Mouse (Mus musculus): ENCODE data around the gene Ppp1r13b.

GRCm38 (mm10) chr12:111794526-111795179 is 113.3 kb downstream of the Ppp1r13b start:
- TF ChIP-seq POLR2A (IDR thresholded peaks at IDR 0.05; ENCODE audit: borderline replicate concordance, low read depth, low read length) (no peak), CTCF (IDR thresholded peaks at IDR 0.05; ENCODE audit: low read depth, low read length) (no peak)
